Mouse (Mus musculus) brain, embryonic 14.5 days (tissue): ENCODE measurements around the gene Arhgap30.

Experiments
- CTCF ChIP-seq: fragments of 200-500 bp; IDR thresholded peaks from 2 replicates; pipeline ENCODE4 v1.5.1; 2012; ENCODE audit warnings: inconsistent platforms, mild to moderate bottlenecking, moderate library complexity, borderline replicate concordance; ENCODE audit not compliant: insufficient read depth, insufficient read length; ENCODE audit errors: extremely low read depth
- POLR2A ChIP-seq: fragments of 200-500 bp; IDR thresholded peaks from 2 replicates; pipeline ENCODE4 v1.6.1; 2012; ENCODE audit warnings: mild to moderate bottlenecking, inconsistent platforms, borderline replicate concordance; ENCODE audit not compliant: poor library complexity, insufficient read depth, insufficient read length, severe bottlenecking; ENCODE audit errors: extremely low read depth

- TF ChIP-seq CTCF (no peak), POLR2A (no peak)
These were observed 51.4 kb downstream of the Arhgap30 start for GRCm38 (mm10) chr1:171440025-171440725.
